Mouse (Mus musculus): ENCODE data around the gene Sgip1. TPM values are rescaled to one million over a fixed set of nuclear protein-coding genes. Genes with fewer than 3 reads are reported as not detected.

Gene Sgip1
- polyA plus RNA-seq, 1 experiment from 2014 or later: 70.8 TPM

GRCm38 (mm10) chr4:102856086-102856485 is 115.0 kb downstream of the Sgip1 start:
- H3K9ac ChIP-seq (replicated peaks; ENCODE audit: low read length): no peak overlapping the region; the same call in 1 of the 2 replicates
- WGBS: 7% methylated on average over 7 of the region's 7 CpGs
- no peaks in the 10 kb centered on the region for H3K27me3 ChIP-seq (ENCODE audit: control insufficient read depth, insufficient read depth, low read length)
- peak; percentile 42 for DNase-seq
- H3K4me3 ChIP-seq (replicated peaks; ENCODE audit: low read depth, low read length): no peak overlapping the region
- H3K9me3 ChIP-seq (ENCODE audit: control insufficient read depth, low read length): no peaks in the 10 kb centered on the region
- H3K27ac ChIP-seq (replicated peaks; ENCODE audit: low read depth, low read length): peak overlapping the region; percentile 50; the same call in 1 of the 2 replicates
- no peak overlapping the region for H3K4me2 ChIP-seq (ENCODE audit: low read length)
- no peaks in the 10 kb centered on the region for H3K36me3 ChIP-seq (ENCODE audit: control insufficient read depth, insufficient read depth, low read length)
- H3K4me1 ChIP-seq (ENCODE audit: control insufficient read depth, insufficient read depth, low read length): peaks cover 15% of the 10 kb centered on the region
- peak; percentile 24; the same call in 1 of the 2 replicates for ATAC-seq (ENCODE audit: low FRiP score, low TSS enrichment)

- no peak for DNase-seq
Observed at GRCm38 (mm10) chr4:102859259-102860194, 118.4 kb downstream of the Sgip1 start.

GRCm38 (mm10) chr4:102862751-102863710 is 121.9 kb downstream of the Sgip1 start:
- ATAC-seq (ENCODE audit: low FRiP score, low TSS enrichment) (no peak), DNase-seq (no peak)
- Histone ChIP-seq H3K27me3 (ENCODE audit: control insufficient read depth, insufficient read depth, low read length) (no peaks in the 10 kb centered on the region), H3K27ac (replicated peaks; ENCODE audit: low read depth, low read length) (no peak overlapping the region), H3K36me3 (ENCODE audit: control insufficient read depth, insufficient read depth, low read length) (no peaks in the 10 kb centered on the region), H3K4me2 (ENCODE audit: low read length) (no peak overlapping the region), H3K9ac (replicated peaks; ENCODE audit: low read length) (no peak overlapping the region), H3K4me1 (ENCODE audit: control insufficient read depth, insufficient read depth, low read length) (no peaks in the 10 kb centered on the region), H3K4me3 (replicated peaks; ENCODE audit: low read depth, low read length) (no peak overlapping the region), H3K9me3 (ENCODE audit: control insufficient read depth, low read length) (no peaks in the 10 kb centered on the region)
- WGBS: 79% methylated on average over 15 of the region's 15 CpGs

More at GRCm38 (mm10) chr4:102859259-102860194, 118.4 kb downstream of the Sgip1 start:
- no peaks in the 10 kb centered on the region for H3K27me3 ChIP-seq (ENCODE audit: control insufficient read depth, insufficient read depth, low read length)
- 96% methylated on average over 15 of the region's 15 CpGs for WGBS
- no peak overlapping the region for H3K4me2 ChIP-seq (ENCODE audit: low read length)
- H3K36me3 ChIP-seq (ENCODE audit: control insufficient read depth, insufficient read depth, low read length): no peaks in the 10 kb centered on the region
- no peak overlapping the region for H3K27ac ChIP-seq (replicated peaks; ENCODE audit: low read depth, low read length)
- ATAC-seq (ENCODE audit: low FRiP score, low TSS enrichment): no peak
- peaks cover 15% of the 10 kb centered on the region for H3K4me1 ChIP-seq (ENCODE audit: control insufficient read depth, insufficient read depth, low read length)
- H3K9ac ChIP-seq (replicated peaks; ENCODE audit: low read length): no peak overlapping the region
- no peak overlapping the region for H3K4me3 ChIP-seq (replicated peaks; ENCODE audit: low read depth, low read length)
- H3K9me3 ChIP-seq (ENCODE audit: control insufficient read depth, low read length): no peaks in the 10 kb centered on the region

- ATAC-seq (ENCODE audit: low FRiP score, low TSS enrichment): no peak
- H3K36me3 ChIP-seq (ENCODE audit: control insufficient read depth, insufficient read depth, low read length): peaks cover 9% of the 10 kb centered on the region; the same call in 1 of the 2 replicates
- H3K4me3 ChIP-seq (replicated peaks; ENCODE audit: low read depth, low read length): no peak overlapping the region
- no peak overlapping the region for H3K9ac ChIP-seq (replicated peaks; ENCODE audit: low read length)
- 92% methylated on average over 3 of the region's 3 CpGs for WGBS
- H3K4me2 ChIP-seq (ENCODE audit: low read length): no peak overlapping the region
- no peaks in the 10 kb centered on the region for H3K27me3 ChIP-seq (ENCODE audit: control insufficient read depth, insufficient read depth, low read length)
- H3K4me1 ChIP-seq (ENCODE audit: control insufficient read depth, insufficient read depth, low read length): no peaks in the 10 kb centered on the region
- no peak for DNase-seq
- no peak overlapping the region for H3K27ac ChIP-seq (replicated peaks; ENCODE audit: low read depth, low read length)
- H3K9me3 ChIP-seq (ENCODE audit: control insufficient read depth, low read length): no peaks in the 10 kb centered on the region
Observed at GRCm38 (mm10) chr4:102866531-102866930, 125.4 kb downstream of the Sgip1 start.

- Histone ChIP-seq H3K9ac (replicated peaks; ENCODE audit: low read length) (no peak overlapping the region), H3K36me3 (ENCODE audit: control insufficient read depth, insufficient read depth, low read length) (peaks cover 36% of the 10 kb centered on the region), H3K27me3 (ENCODE audit: control insufficient read depth, insufficient read depth, low read length) (no peaks in the 10 kb centered on the region), H3K9me3 (ENCODE audit: control insufficient read depth, low read length) (0 out of 2 replicates have a peak, but pooled peaks cover 4% of the 10 kb centered on the region), H3K4me3 (replicated peaks; ENCODE audit: low read depth, low read length) (no peak overlapping the region), H3K27ac (replicated peaks; ENCODE audit: low read depth, low read length) (no peak overlapping the region), H3K4me1 (ENCODE audit: control insufficient read depth, insufficient read depth, low read length) (no peaks in the 10 kb centered on the region), H3K4me2 (ENCODE audit: low read length) (no peak overlapping the region)
- DNase-seq (peak; percentile 32), ATAC-seq (ENCODE audit: low FRiP score, low TSS enrichment) (no peak)
- WGBS: 59% methylated on average over 4 of the region's 4 CpGs
Observed at GRCm38 (mm10) chr4:102871274-102871673, 130.2 kb downstream of the Sgip1 start.

GRCm38 (mm10) chr4:102883142-102883541 is 142.0 kb downstream of the Sgip1 start:
- Histone ChIP-seq H3K9ac (replicated peaks; ENCODE audit: low read length) (no peak overlapping the region), H3K4me2 (ENCODE audit: low read length) (no peak overlapping the region), H3K4me1 (ENCODE audit: control insufficient read depth, insufficient read depth, low read length) (no peaks in the 10 kb centered on the region), H3K9me3 (ENCODE audit: control insufficient read depth, low read length) (no peaks in the 10 kb centered on the region), H3K4me3 (replicated peaks; ENCODE audit: low read depth, low read length) (no peak overlapping the region), H3K27ac (replicated peaks; ENCODE audit: low read depth, low read length) (no peak overlapping the region), H3K36me3 (ENCODE audit: control insufficient read depth, insufficient read depth, low read length) (peaks cover 4% of the 10 kb centered on the region; the same call in 1 of the 2 replicates), H3K27me3 (ENCODE audit: control insufficient read depth, insufficient read depth, low read length) (no peaks in the 10 kb centered on the region)
- no peak for DNase-seq
- 98% methylated on average over 3 of the region's 3 CpGs for WGBS
- ATAC-seq (ENCODE audit: low FRiP score, low TSS enrichment): no peak

- ATAC-seq (ENCODE audit: low FRiP score, low TSS enrichment) (no peak), DNase-seq (no peak)
- 88% methylated on average over 4 of the region's 4 CpGs for WGBS
- Histone ChIP-seq H3K4me1 (ENCODE audit: control insufficient read depth, insufficient read depth, low read length) (no peaks in the 10 kb centered on the region), H3K27me3 (ENCODE audit: control insufficient read depth, insufficient read depth, low read length) (no peaks in the 10 kb centered on the region), H3K36me3 (ENCODE audit: control insufficient read depth, insufficient read depth, low read length) (peaks cover 4% of the 10 kb centered on the region; the same call in 1 of the 2 replicates), H3K9ac (replicated peaks; ENCODE audit: low read length) (no peak overlapping the region), H3K4me3 (replicated peaks; ENCODE audit: low read depth, low read length) (no peak overlapping the region), H3K4me2 (ENCODE audit: low read length) (no peak overlapping the region), H3K9me3 (ENCODE audit: control insufficient read depth, low read length) (no peaks in the 10 kb centered on the region), H3K27ac (replicated peaks; ENCODE audit: low read depth, low read length) (no peak overlapping the region)
Observed at GRCm38 (mm10) chr4:102884228-102884627, 143.1 kb downstream of the Sgip1 start.

GRCm38 (mm10) chr4:102886459-102886858 is 145.4 kb downstream of the Sgip1 start:
- H3K27ac ChIP-seq (replicated peaks; ENCODE audit: low read depth, low read length): no peak overlapping the region
- H3K4me1 ChIP-seq (ENCODE audit: control insufficient read depth, insufficient read depth, low read length): no peaks in the 10 kb centered on the region
- H3K9ac ChIP-seq (replicated peaks; ENCODE audit: low read length): no peak overlapping the region
- no peak overlapping the region for H3K4me3 ChIP-seq (replicated peaks; ENCODE audit: low read depth, low read length)
- ATAC-seq (ENCODE audit: low FRiP score, low TSS enrichment) (no peak), DNase-seq (no peak)
- no peaks in the 10 kb centered on the region for H3K9me3 ChIP-seq (ENCODE audit: control insufficient read depth, low read length)
- peaks cover 4% of the 10 kb centered on the region; the same call in 1 of the 2 replicates for H3K36me3 ChIP-seq (ENCODE audit: control insufficient read depth, insufficient read depth, low read length)
- H3K27me3 ChIP-seq (ENCODE audit: control insufficient read depth, insufficient read depth, low read length): no peaks in the 10 kb centered on the region
- 83% methylated on average over 2 of the region's 2 CpGs for WGBS
- no peak overlapping the region for H3K4me2 ChIP-seq (ENCODE audit: low read length)
